Mouse (Mus musculus) erythroblast, adult 5-6 weeks (primary cell): Measurements from ENCODE around the gene Insig2. TPM values are rescaled to one million over a fixed set of nuclear protein-coding genes. Genes with fewer than 3 reads are reported as not detected.

ENCODE experiments used
- total RNA-seq, 2 experiments: library from RNA; stranded (forward) in 1 of 2; stranded (reverse) in 1 of 2; fragments of 150-400 nt in 1 of 2; fragments of 200-764, 138-1000 nt in 1 of 2; gene quantifications; 2 replicates each; pipeline versions ENCODE4 v1.2.3 to v1.2.4; 2015 to 2017; ENCODE audit warnings: low replicate concordance in 2 of 2

Insig2 gene
- total RNA-seq, 2 experiments from 2014 or later, result 6.3 to 13.6 TPM

Other genes with a start within 250 kb of the Insig2 start
- 1.9 and 7.9 TPM in 2 replicates for gene Ccdc93, start 98.5 kb upstream of the Insig2 start, total RNA-seq (2015; ENCODE audit: low replicate concordance)
- gene Ccdc93, start 98.5 kb upstream of the Insig2 start, total RNA-seq (2017; ENCODE audit: low replicate concordance), result 3.8 and 6.3 TPM in 2 replicates
- gene Htr5b, start 195.9 kb upstream of the Insig2 start, total RNA-seq (2015; ENCODE audit: low replicate concordance), result not detected in 2 replicates
- gene Htr5b, start 195.9 kb upstream of the Insig2 start, total RNA-seq (2017; ENCODE audit: low replicate concordance), result not detected in 2 replicates
- 20.9 and 27.2 TPM in 2 replicates for gene Ddx18, start 235.4 kb upstream of the Insig2 start, total RNA-seq (2015; ENCODE audit: low replicate concordance)
- gene Ddx18, start 235.4 kb upstream of the Insig2 start, total RNA-seq (2017; ENCODE audit: low replicate concordance), result 3.2 and 9.7 TPM in 2 replicates